Mouse (Mus musculus) embryo, embryonic 9.5 days (tissue): ENCODE results near the gene Atg4c.
A peak's percentile ranks its signal among the peaks of the same experiment; 100 is the strongest.

Experiments used
- DNase-seq: peaks from one replicate; pipeline ENCODE4 v3.0.0-alpha.2; 2017; ENCODE audit errors: extremely low spot score

Atg4c gene

DNA sequence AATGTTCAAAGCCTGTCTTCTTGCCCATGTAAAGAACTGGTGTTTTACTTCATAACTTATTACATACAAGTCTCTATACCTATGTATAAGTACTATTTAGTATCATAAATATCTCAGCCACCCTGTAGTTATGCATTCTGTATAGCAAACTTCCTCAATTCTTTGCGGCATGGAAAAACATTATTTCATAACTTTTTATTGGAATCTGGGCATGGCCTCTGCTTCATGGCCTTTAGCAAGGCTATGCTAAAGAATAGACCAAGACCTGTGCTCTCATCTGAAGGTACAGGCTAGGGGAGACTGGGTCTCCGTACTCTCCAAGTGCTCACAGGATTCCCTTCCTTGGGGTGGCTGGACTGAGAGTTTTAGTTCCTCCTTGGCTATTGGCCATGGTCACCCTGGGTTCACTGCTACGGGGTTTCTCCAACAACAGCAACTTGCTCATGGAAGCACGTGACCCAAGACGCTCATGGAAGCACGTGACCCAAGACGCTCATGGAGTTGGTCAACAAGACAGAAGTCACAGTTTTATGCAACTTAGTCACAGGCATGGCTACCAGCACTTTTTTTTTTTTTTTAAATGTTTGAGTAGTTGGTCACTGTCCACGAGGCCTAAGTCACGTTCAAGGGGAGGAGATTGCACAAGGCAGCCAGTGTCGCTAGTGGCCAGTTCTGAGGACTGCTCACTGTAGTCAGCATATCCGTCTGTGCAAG is 7.2 kb upstream of the Atg4c start:
- no peak for DNase-seq

GRCm38 (mm10) chr4:99192640-99193039 is 1.1 kb upstream of the Atg4c start:
- no peak for DNase-seq

DNA sequence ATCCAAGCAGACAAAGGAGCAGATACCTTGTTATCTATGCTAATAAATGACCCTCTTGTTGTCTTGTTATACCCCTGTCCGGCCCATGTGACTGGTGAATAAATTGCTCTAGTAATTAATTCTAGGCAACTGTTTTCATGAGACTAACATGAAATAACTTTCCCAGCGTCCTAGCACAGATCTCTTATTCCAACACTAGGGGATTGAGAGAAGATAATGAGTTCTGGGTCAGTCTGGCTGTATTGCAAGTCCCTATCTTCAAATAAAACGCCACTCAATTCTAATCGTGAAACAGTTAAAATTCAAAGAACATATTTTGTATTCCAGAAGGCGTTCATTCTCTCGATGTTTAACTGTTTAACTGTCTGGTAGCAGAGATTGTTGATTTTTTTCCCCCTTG is 520 bp upstream of the Atg4c start:
- DNase-seq: no peak

- DNase-seq: peak; percentile 31
Observed at GRCm38 (mm10) chr4:99194826-99195225, 1.1 kb downstream of the Atg4c start.

DNA sequence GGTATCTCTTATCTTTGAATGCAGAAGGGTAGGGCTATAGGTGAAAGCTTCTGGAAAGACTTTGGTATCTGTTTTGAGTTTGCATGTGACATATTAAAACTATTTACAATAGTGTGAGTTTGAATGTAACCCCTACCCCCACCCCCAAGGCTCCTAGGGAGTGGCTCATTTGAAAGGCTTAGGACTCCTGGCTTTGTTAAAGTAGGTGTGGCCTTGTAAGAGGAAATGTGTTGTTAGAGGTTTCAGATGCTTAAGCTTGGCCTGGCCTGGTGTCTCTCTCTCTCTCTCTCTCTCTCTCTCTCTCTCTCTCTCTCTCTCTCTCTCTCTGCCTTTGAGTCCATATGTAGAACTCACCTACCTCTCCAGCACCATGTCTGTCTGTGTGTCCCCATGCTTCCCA is 5.0 kb downstream of the Atg4c start:
- DNase-seq: no peak

DNA sequence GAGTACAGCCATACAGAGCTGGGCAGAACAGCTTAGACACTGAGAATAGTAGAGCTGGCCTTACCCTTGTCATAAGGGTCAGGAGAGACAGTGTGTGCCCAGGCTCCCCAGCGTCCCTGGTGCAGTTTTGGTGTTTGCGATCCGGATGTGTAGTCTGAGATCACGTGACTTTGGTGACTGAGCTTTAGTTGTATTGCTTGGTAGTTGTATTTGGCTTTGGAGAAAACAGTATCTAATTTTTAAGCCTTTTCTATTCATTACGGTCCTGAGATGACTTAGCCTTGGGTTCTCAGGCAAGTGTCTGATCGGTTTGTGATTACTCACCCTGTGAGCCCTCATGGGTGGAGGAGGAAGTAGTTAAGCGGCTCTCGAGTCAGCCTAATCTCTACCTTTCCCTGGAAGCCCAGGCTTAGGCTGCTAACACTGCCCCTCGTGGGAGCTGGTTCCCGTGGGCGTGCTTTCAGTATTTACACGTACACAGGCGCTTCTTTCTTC is 6.1 kb downstream of the Atg4c start:
- no peak for DNase-seq

GRCm38 (mm10) chr4:99200383-99201136 is 6.8 kb downstream of the Atg4c start:
- DNase-seq: no peak

DNA sequence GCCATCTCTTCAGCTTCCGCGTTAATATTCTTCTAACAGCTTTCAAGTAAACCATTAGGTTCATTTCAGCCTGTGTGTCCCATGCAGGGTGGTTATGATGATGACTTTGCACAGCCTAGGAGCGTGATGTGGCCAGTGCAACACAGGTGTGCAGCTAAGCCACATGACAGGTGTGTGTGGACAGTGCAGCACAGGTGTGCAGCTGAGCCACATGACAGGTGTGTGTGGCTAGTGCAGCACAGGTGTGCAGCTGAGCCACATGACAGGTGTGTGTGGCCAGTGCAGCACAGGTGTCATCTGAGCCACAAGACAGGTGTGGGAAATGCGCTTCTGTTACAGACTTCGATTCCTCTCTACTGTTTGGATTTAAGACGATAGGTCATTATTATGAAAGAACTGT is 12.0 kb downstream of the Atg4c start:
- no peak for DNase-seq

- no peak for DNase-seq
Observed at GRCm38 (mm10) chr4:99206356-99206755, 12.6 kb downstream of the Atg4c start.

DNA sequence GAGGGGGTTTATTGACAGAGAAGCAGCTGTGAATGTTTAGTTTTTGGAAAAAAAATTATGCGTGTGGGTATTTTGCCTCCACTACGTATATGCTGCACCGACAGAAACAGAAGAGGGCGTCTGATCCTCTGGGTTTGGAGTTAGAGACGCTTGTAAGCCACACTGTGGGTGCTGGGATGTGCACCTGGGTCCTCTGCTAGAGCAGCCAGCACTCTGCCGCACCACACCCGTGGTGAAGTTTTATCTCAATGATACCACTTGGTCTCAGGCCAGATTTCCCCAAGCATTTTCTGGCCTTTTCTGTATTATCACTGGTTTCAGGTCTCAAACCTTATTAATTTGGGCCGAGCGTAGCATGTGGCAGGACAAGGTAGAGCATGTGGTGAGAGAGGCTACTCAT is 16.4 kb downstream of the Atg4c start:
- no peak for DNase-seq

DNA sequence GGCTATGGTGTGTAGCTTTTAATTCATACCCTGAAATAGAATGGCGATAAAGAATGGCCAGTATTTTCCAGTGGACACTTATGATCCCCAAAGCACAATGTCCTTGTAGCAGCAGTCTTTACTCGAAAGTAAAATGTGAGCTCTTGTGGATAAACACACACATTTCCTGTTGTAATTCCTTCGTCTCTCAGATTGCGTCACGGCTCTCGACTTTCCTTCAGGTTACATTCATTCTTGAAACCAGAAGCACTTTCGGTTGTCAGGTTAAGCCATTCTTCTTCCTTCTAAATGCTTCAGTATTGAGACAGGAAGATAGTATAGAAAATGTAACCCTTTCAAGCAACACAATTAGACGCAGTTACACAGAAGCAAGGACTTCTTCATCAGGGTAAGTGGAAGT is 17.9 kb downstream of the Atg4c start:
- DNase-seq: no peak

GRCm38 (mm10) chr4:99213123-99213522 is 19.4 kb downstream of the Atg4c start:
- DNase-seq: no peak

- DNase-seq: no peak
Observed at GRCm38 (mm10) chr4:99222221-99222620, 28.5 kb downstream of the Atg4c start.

DNA sequence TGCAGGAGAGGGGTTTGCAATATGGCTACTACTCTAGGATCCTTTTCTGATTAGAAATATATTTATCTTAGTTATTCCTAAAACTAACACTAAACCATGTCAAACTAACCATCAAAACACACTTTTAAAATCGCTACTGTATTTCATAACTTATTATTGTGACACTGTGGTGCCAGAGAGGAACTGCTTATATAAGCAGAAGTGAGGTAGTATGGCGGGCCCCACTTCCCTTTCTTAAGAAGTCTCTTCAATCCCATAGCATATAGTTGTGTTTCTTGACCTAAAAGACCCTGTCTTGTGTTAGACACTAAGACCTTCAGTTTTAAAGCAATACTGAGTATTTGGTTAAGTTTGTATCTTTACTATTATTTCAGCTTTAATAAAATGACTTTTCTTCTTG is 31.1 kb downstream of the Atg4c start:
- DNase-seq: no peak

DNA sequence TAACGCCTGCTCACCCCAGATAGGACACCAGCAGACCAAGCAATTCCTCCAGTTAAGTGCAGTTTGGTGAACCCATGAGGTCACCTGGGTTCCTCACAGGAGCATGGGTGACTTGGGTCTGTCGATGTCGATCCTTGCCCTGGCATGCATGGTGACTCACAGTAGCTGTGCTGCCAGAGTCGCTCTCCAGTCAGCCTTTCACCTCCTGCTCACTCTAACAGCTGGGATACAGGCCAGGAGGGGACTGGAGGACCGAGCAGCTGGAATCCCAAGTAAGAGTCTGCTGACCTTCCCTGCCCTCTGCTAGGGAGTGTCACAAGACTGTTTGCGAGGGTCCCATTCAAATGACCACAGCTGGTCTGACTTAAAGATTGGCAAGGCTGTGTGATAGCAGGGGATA is 33.5 kb downstream of the Atg4c start:
- DNase-seq: no peak

- no peak for DNase-seq
Observed at GRCm38 (mm10) chr4:99229371-99229770, 35.6 kb downstream of the Atg4c start.

DNA sequence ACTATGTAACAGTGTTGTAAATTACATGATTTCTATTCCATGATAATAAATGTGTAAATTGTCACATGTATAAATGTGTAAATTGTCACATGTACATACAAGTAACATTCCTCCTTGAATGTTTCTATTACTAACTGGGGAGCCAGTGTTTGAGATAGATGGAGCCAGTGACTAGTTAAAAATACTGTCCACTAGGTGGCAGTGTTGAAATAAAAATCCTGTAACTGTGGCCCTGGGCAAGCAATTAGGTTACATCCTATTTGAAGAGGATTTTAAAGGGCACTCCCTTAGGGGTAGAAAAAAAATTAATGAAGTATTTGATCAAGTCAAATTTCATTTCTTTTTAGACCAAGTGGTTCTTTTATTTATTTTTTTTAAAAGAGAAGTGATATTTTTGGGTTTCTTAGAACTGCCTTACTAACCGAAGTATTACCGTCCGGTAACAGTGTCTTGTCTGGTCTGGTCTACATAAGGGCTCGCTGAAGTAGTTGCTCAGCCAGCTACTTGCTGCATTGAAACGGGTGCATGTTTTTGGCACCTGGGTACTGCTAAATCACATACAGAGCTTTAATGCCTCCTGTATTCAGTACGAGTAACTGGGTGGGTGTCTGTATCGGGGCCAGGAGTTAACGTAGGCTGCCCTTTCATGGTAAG is 41.6 kb downstream of the Atg4c start:
- DNase-seq: peak; percentile 59

- no peak for DNase-seq
Observed at GRCm38 (mm10) chr4:99238305-99238704, 44.6 kb downstream of the Atg4c start.

DNA sequence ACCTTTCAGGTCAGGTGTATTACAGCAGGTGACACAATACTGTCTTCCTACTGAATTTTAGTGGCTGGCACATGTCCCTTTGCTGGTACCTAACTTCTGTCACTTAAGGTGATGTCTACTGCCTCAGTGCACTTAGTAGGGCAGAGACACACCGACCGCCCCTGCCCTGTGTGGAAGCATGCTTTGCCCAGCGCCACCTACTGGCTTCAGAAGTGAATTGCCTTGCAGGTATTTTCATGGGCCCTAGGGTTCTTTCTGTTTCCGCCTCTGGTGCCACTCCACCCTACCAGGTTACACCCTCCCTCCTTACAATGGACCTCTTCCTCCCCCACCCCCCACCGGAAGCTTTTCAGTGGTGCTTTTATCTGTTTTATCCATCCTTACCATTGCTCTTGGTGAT is 47.9 kb downstream of the Atg4c start:
- no peak for DNase-seq

- no peak for DNase-seq
Observed at GRCm38 (mm10) chr4:99249358-99249757, 55.6 kb downstream of the Atg4c start.

GRCm38 (mm10) chr4:99249826-99250225 is 56.1 kb downstream of the Atg4c start:
- no peak for DNase-seq

- no peak for DNase-seq
Observed at GRCm38 (mm10) chr4:99252957-99253356, 59.2 kb downstream of the Atg4c start.

DNA sequence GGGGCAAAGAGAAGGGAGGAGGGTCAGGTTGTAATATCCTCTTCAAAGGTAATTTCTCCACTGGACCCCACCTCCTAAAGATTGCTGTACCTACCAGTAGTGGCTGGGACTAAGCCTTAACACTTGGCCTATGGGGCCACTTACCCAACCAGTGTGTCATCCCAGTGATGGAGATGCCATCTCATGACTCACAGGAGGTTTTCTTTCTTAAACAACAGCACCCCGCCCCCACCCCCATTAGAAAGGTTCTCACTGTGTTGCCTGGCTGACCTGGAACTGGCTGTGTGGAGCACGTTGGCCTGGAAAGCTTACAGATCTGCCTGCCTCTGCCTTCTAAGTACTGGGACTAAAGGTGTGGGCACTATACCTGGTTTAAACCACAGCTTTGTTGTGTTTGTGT is 69.5 kb downstream of the Atg4c start:
- no peak for DNase-seq
